Mouse (Mus musculus) hindbrain, embryonic 14.5 days (tissue): ENCODE results near the gene Jak1. TPM values are rescaled to one million over a fixed set of nuclear protein-coding genes. Genes with fewer than 3 reads are reported as not detected.
A peak's percentile ranks its signal among the peaks of the same experiment; 100 is the strongest.

Experiments
- ATAC-seq: fragments of 200-750 bp; cut with Nextera tagmentation; 2 replicates; pipeline ENCODE4 v1.8.0; 2017; ENCODE audit warnings: moderate number of reproducible peaks, mild to moderate bottlenecking, moderate TSS enrichment, moderate library complexity; ENCODE audit not compliant: low FRiP score
- DNase-seq: peaks from one replicate; pipeline ENCODE4 v3.0.0-alpha.2; 2015; ENCODE audit warnings: low spot score
- H3K27ac ChIP-seq: fragments of 300-500 bp; sonication (generic); 2 replicates; pipeline ENCODE4 v1.5.1; 2014; ENCODE audit warnings: mild to moderate bottlenecking, moderate library complexity
- H3K27me3 ChIP-seq: fragments of 300-500 bp; sonication (generic); 2 replicates; pipeline ENCODE4 v1.6.1; 2014; ENCODE audit warnings: mild to moderate bottlenecking, low read length, mixed read lengths; ENCODE audit not compliant: control insufficient read depth, insufficient read depth
- H3K36me3 ChIP-seq: fragments of 300-500 bp; sonication (generic); replicated peaks from 2 replicates; pipeline ENCODE4 v1.6.1; 2014; ENCODE audit not compliant: control insufficient read depth, insufficient read depth
- H3K4me1 ChIP-seq: fragments of 300-500 bp; sonication (generic); replicated peaks from 2 replicates; pipeline ENCODE4 v1.6.1; 2014; ENCODE audit warnings: antibody characterized with exemption, low read length, mixed read lengths; ENCODE audit not compliant: control insufficient read depth, insufficient read depth
- H3K4me2 ChIP-seq: fragments of 300-500 bp; sonication (generic); replicated peaks from 2 replicates; pipeline ENCODE4 v1.6.1; 2014; ENCODE audit warnings: mild to moderate bottlenecking, moderate library complexity
- H3K4me3 ChIP-seq: fragments of 300-500 bp; sonication (generic); replicated peaks from 2 replicates; pipeline ENCODE4 v1.5.1; 2014; ENCODE audit warnings: mild to moderate bottlenecking, low read length
- H3K9ac ChIP-seq: fragments of 300-500 bp; sonication (generic); 2 replicates; pipeline ENCODE4 v1.6.1; 2014
- H3K9me3 ChIP-seq: fragments of 300-500 bp; sonication (generic); 2 replicates; pipeline ENCODE4 v1.6.1; 2016; ENCODE audit warnings: low read length; ENCODE audit not compliant: control insufficient read depth
- WGBS: fragments of 180-500 bp; shearing (Covaris S2); extraction: QIAGEN DNeasy Blood & Tissue Kit; methylation state at CpG from one replicate; pipeline ENCODE4 v1.1.7; 2014; 5-methylcytosine and 5-hydroxymethylcytosine counted together
- polyA plus RNA-seq: library from polyadenylated mRNA; unstranded; fragments of >200 nt; fragmentation: Nextera tagmentation; extraction: Ambion mirVana; gene quantifications from 2 replicates; pipeline ENCODE4 v1.2.1, GENCODE M21; 2014

Gene Jak1
- polyA plus RNA-seq: 100 and 112 TPM in 2 replicates

DNA sequence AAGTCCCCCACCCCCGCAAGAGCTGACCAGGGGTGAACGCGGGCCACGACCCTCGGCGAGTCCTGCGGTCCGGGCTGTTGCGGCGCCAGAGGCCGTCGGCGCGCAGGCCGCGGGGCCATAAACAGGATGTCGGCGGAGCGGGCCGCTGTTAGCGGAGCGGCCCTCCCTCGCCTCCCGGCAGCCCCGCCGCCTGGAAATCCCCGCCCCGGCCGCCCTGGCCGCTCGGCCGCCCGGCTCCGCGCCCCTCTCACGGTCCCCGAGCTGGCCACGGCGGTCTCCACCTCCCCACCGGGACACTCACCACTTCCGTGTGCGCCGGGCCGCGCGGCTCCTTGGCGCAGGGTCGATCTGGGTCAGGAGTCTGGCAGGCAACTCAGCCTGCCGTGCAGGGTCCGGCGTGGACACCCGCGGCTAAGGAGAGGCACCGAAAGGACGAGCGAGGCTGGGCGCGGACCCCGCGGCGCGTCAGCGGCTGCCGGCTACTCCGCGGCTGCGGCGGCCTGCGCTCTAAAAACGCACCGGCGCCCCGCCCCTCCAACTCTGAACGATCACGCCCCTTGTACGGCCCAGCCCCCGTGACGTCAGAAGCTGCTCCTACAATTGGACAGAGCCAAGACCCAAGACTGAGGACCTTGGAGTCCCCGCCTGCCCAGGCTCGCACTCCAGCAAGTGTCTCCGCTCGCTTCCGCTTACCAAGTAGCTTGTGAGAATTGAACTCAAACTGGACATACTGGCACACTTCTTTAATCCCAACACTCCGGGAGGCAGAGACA, at the start of gene Jak1:
Jak1 (minus strand) TSS at position 542 of the 773 bp plus-strand sequence.
- Histone ChIP-seq H3K4me3 (peak within 1 kb of the TSS; percentile 99), H3K27ac (peak within 1 kb of the TSS; percentile 83), H3K4me1 (peaks cover 8% of the 10 kb centered on the region; the same call in 1 of the 2 replicates), H3K36me3 (no peaks in the 10 kb centered on the region), H3K9me3 (no peaks in the 10 kb centered on the region), H3K9ac (peak within 1 kb of the TSS; percentile 96), H3K4me2 (peak within 1 kb of the TSS; percentile 74), H3K27me3 (no peaks in the 10 kb centered on the region)
- ATAC-seq (peak; percentile 98), DNase-seq (peak; percentile 93)
- WGBS: under 1% methylated on average over 77 of the region's 84 CpGs

- DNase-seq (no peak), ATAC-seq (no peak)
- Histone ChIP-seq H3K4me3 (no peak overlapping the region), H3K36me3 (no peaks in the 10 kb centered on the region), H3K9me3 (no peaks in the 10 kb centered on the region), H3K27ac (no peak overlapping the region), H3K27me3 (no peaks in the 10 kb centered on the region), H3K9ac (no peak overlapping the region), H3K4me2 (no peak overlapping the region), H3K4me1 (no peaks in the 10 kb centered on the region)
- WGBS: 87% methylated on average over 6 of the region's 6 CpGs
Measured at GRCm38 (mm10) chr4:101312055-101312454, 47.0 kb upstream of the Jak1 start.

DNA sequence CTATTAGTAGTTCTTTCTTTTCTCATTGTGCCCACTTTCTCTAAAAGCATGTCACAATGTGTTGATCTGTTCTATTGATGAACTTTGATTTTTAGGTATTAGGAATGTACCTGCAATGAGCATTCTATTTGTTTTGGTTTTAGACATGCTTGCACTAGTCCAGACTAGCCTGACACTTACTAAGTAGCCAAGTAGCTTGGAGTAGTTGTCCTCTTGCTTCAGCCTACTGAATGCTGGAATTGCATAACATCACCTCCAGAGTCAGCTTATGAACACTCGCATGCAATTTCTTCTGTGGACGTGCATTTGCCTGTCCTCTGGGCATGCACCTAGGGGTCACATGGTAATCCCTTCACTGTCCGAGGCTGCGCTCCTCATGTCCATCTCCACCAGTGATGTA, 43.1 kb upstream of the Jak1 start:
- peaks cover 6% of the 10 kb centered on the region; the same call in 1 of the 2 replicates for H3K4me1 ChIP-seq
- H3K9ac ChIP-seq: no peak overlapping the region
- no peaks in the 10 kb centered on the region for H3K9me3 ChIP-seq
- no peak overlapping the region for H3K4me2 ChIP-seq
- no peak for DNase-seq
- ATAC-seq: no peak
- 94% methylated on average over 4 of the region's 4 CpGs for WGBS
- H3K4me3 ChIP-seq: no peak overlapping the region
- no peaks in the 10 kb centered on the region for H3K36me3 ChIP-seq
- H3K27ac ChIP-seq: no peak overlapping the region
- H3K27me3 ChIP-seq: no peaks in the 10 kb centered on the region

- DNase-seq (no peak), ATAC-seq (no peak)
- Histone ChIP-seq H3K4me2 (no peak overlapping the region), H3K4me3 (no peak overlapping the region), H3K9ac (no peak overlapping the region), H3K36me3 (no peaks in the 10 kb centered on the region), H3K4me1 (peaks cover 6% of the 10 kb centered on the region; the same call in 1 of the 2 replicates), H3K9me3 (no peaks in the 10 kb centered on the region), H3K27me3 (no peaks in the 10 kb centered on the region), H3K27ac (no peak overlapping the region)
- WGBS: 74% methylated on average over 4 of the region's 4 CpGs
Measured at GRCm38 (mm10) chr4:101307286-101307685, 42.2 kb upstream of the Jak1 start.

DNA sequence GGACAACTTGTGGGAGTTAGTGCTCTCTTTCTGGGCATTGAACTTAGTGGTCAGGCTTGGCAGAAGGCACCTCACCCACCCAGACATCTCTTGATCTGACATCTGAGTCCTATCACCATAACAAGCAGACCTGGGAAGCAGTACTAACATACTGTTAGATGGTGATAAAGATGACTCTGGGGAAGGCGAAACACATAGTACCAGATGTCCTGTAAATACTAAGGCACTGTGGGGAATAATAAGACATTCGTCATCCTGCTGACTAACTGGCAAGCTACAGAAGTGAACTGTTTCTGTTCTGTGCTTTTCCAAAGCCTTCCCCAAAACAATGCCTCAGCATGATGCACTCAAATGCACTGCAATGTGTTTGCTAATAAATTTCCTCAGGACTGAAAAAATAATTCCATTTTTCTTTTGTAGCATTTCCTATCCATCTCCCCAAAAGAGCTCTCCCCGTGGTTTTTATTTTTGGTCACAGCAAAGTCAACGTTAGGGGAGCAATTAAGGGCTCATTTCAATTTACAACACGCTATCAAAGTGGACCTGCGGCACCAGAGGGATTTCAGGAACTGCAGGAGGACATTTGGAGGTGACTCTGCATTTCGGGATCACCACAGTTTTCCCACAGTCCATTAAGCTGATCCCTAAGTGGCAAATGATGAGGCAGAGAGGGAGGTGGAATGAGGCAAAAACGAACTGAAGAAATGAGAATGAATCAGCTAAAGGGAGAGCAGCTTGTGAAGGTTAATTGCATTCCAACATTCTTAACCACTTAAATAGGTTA, 41.2 kb upstream of the Jak1 start:
- Histone ChIP-seq H3K9ac (no peak overlapping the region), H3K4me2 (no peak overlapping the region), H3K4me3 (no peak overlapping the region), H3K27ac (no peak overlapping the region), H3K27me3 (no peaks in the 10 kb centered on the region), H3K9me3 (no peaks in the 10 kb centered on the region), H3K36me3 (no peaks in the 10 kb centered on the region), H3K4me1 (peaks cover 6% of the 10 kb centered on the region; the same call in 1 of the 2 replicates)
- 39% methylated on average over 8 of the region's 8 CpGs for WGBS
- 0 out of 2 replicates have a peak, but pooled peaks have one; percentile 51 for ATAC-seq
- DNase-seq: no peak

- ATAC-seq (no peak), DNase-seq (no peak)
- no peak overlapping the region for H3K9ac ChIP-seq
- H3K4me1 ChIP-seq: peaks cover 6% of the 10 kb centered on the region; the same call in 1 of the 2 replicates
- H3K4me2 ChIP-seq: no peak overlapping the region
- 89% methylated on average over 9 of the region's 9 CpGs for WGBS
- no peaks in the 10 kb centered on the region for H3K36me3 ChIP-seq
- H3K27me3 ChIP-seq: no peaks in the 10 kb centered on the region
- no peaks in the 10 kb centered on the region for H3K9me3 ChIP-seq
- no peak overlapping the region for H3K27ac ChIP-seq
- H3K4me3 ChIP-seq: no peak overlapping the region
Measured at GRCm38 (mm10) chr4:101305126-101305525, 40.0 kb upstream of the Jak1 start.

- no peaks in the 10 kb centered on the region for H3K36me3 ChIP-seq
- H3K4me1 ChIP-seq: peaks cover 6% of the 10 kb centered on the region; the same call in 1 of the 2 replicates
- no peak overlapping the region for H3K27ac ChIP-seq
- H3K4me2 ChIP-seq: no peak overlapping the region
- H3K4me3 ChIP-seq: no peak overlapping the region
- DNase-seq (no peak), ATAC-seq (no peak)
- no peak overlapping the region for H3K9ac ChIP-seq
- WGBS: 91% methylated on average over 4 of the region's 4 CpGs
- no peaks in the 10 kb centered on the region for H3K9me3 ChIP-seq
- no peaks in the 10 kb centered on the region for H3K27me3 ChIP-seq
Measured at GRCm38 (mm10) chr4:101304114-101304513, 39.0 kb upstream of the Jak1 start.

GRCm38 (mm10) chr4:101300392-101300910, 35.4 kb upstream of the Jak1 start:
- Histone ChIP-seq H3K9me3 (no peaks in the 10 kb centered on the region), H3K4me3 (no peak overlapping the region), H3K27me3 (peaks cover under 1% of the 10 kb centered on the region; the same call in 1 of the 2 replicates), H3K4me2 (no peak overlapping the region), H3K9ac (no peak overlapping the region), H3K4me1 (no peaks in the 10 kb centered on the region), H3K36me3 (no peaks in the 10 kb centered on the region), H3K27ac (no peak overlapping the region)
- DNase-seq: no peak
- WGBS: 67% methylated on average over 4 of the region's 4 CpGs
- no peak for ATAC-seq
